Mouse (Mus musculus) cerebellum, adult 11 months (tissue): Measurements from ENCODE around the gene Phf5a.

Source experiments
- DNase-seq: peaks from one replicate; pipeline ENCODE4 v3.0.0; 2022

The Phf5a gene

DNA sequence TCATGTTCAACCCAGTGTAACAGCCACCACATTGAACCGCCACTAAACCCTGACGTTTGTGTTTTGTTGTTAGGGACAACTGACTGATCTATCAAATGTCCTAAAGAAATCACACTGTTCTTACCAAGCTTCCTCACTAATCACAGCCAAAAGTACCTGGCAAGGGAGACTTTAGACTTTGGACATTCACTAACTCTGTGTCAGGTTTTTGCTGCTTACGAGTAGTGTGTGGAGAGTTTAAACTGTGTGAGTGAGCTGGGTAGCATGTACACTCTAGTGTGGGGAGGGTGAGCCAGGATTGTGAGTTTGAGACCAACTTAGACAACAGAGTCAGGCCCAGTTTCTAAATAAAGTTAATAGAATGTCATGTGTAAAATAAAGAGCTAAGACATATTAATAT is 10.6 kb upstream of the Phf5a start:
- DNase-seq = no peak

DNA sequence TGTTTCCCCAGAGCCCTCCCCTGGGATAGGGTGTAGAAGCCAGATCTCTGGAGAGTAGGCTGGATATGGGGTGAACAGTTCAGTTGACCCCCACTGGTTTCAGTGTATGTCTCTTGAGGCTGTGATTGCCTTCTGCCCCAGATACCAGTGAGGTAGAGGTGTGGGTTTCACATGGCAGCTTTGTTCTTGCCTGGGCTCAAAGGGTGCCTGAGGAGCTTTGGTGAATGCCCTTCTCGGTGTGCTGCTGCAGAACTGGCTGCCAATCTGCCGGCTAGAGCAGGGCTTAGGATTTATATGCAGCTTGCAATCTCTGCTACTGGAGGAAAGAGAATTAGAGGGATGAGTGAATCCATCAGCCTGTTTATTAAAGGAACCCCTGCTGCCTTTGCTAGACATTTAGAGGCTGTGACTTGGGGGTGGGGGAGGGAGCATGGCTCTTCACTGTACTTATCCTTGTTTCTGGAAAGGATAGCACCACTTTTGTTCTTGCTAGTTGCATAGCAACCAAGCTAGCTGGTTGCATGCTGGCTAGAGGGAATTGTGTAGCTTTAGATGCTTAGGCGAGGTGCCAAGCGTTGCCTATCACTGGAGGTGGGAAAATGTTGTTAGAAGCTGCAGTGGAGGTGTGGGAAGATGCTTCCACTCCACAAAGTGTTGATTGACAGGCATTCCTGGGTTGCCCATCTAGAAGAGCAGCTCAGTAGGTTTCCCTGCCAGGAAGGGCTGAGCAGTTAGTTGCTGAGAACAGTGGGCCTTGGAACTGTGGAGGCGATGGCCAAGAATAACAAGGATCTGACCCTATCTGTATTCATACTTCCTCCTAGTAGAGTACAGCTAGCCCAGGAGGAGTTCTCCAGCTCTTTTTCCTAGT is 8.1 kb upstream of the Phf5a start:
- no peak for DNase-seq

DNA sequence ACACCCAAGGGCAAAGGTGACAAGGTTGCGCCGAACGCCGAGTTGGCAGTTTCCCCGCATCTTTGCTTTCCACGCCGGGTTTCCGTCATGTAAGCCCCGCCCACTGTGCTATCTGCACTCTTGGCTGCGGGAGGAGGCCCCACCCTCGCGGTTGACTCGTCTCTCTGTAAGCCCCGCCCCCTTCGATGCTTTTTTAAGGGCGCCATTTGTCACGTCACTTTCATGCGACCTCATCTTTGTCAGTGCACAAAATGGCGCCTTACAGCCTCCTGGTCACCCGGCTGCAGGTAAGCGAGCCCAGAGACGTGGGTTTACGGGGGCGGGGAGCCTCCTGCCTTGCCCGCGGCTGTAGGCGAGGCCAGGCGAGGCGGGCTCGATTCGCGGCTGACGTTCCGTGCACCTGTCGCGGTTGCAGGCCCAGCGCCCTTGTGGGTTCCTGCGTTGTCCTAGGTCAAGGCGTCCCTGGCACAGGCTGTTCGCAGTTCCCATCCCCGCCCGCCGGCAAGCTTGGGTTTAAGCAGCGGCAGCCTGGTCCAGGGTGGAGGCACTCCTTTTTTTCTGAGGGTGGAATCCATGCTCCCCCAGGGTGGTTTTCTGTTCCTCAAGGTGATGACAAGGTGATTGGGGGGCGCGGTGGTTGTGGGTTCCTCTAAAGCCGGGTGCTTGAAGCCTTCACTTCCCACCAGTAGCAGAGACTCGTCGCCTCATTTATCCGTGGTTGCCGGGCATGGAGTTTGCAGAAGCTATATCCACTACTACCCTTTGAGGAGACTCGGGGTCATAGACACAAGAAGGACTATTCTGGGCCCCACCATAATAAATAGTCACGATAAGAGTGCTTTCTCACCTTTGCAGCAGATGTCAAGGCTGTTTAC is 788 bp upstream of the Phf5a start, which contains the start of gene Aco2:
Gene Aco2 (plus strand): TSS at position 48 of the 875 bp plus-strand sequence.
- peak; percentile 99 for DNase-seq

DNA sequence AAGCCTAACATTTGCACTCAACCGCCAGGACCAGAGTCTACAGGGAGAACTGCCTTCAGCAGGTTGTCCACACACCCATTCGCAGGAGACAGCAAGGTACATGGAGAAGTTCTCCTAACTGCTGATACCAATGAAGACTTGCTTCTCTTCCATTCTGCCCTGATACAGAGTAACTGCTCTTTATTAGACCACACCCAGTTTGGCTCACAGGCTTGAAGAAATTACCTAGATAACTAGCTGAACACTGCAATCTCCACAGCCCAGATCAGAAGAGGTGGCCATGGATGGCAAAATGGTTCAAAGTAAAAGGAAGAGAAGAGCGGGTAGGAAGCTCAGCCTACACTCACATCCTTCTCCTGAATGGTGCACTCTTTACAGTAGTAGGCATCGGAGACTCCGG is 1.7 kb downstream of the Phf5a start:
- no peak for DNase-seq

DNA sequence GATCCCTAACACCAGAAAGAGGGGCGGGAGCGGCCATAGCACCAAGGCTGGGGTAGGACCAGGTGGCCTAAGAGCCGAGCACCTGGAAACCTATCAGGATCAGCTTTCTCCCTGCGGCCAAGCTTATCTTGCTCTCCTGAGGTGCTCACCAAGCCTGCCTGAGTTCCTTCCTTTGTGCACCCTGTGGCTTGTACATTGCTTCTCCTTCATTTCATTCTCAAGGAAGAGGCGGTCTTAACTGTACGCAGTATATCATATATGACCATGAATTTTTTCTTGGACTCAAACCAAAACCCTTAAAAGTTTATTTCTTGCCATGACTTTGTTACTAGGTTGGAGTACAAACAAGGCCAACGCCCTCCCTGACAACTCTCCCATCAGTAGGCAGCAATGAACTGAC is 7.5 kb downstream of the Phf5a start:
- DNase-seq = no peak

DNA sequence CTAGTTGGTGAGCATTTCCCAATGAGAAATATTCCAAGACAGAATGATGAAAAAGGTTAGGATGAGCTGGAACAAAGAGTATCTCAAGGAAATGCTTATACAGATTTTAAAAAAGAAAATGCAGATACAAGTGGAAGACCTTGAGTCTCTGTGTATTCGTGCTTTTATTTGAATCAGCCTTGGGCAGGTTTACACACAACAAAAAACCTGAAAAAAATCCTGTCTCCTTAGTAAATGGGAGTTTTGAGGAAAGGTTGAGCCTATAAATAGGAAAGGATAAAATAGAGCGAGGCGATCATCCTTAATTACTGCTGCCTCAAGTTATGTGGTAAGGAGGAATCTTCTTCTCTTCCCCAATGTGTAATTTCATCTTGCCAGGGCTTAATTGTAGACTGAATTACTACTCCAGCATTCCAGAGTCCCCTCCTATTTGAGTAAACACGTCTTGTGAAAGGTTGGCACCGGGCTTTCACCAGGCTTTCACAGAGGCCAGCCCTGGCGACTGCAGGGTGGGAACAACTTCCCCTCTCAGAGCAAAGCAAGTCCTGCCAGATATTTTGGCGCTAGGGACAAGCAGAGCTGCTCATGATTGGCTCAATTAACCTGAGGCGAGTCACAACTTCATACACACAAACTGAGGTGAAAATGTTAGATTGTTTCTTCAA is 11.1 kb downstream of the Phf5a start:
- DNase-seq = no peak

DNA sequence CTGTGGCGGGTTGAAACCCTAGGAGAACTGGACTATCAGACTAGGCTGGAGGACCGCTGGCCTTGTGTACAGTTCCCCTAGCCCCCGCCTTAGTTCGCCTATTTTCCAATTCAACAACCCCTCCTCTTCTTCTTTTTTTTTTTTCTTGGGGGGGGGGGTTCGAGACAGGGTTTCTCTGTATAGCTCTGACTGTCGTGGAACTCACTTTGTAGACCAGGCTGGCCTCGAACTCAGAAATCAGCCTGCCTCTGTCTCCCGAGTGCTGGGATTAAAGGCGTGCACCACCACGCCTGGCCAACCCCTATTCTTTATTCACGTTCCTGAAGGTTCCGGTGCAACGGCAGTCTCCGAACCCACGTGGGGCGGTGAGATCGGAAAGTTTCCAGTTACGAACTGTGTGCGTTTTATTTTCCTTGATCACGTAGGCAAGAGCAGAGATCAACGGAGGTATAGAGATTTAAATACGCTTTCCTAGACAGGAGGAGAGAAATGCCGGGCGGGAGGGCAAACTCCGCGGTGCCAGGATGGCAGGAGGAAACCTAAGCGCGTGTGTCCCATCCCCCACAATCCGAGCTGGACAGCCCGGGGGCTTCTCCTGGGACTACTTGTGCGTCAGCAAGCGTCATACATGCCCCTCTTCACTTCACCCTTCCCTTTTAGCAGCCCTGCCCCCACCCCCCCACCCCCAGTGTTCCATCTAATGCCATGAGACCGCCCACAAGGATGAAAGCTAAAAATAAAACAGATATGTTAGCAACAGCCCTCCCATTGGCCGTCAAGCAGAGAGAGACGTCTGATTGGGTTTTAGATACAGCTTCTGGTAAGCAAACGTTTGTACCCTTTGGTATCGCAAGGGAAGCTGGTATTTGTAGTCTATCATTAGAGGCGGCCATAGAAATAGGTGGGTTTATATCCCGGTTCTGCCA is 12.1 kb downstream of the Phf5a start:
- DNase-seq = peak; percentile 84

DNA sequence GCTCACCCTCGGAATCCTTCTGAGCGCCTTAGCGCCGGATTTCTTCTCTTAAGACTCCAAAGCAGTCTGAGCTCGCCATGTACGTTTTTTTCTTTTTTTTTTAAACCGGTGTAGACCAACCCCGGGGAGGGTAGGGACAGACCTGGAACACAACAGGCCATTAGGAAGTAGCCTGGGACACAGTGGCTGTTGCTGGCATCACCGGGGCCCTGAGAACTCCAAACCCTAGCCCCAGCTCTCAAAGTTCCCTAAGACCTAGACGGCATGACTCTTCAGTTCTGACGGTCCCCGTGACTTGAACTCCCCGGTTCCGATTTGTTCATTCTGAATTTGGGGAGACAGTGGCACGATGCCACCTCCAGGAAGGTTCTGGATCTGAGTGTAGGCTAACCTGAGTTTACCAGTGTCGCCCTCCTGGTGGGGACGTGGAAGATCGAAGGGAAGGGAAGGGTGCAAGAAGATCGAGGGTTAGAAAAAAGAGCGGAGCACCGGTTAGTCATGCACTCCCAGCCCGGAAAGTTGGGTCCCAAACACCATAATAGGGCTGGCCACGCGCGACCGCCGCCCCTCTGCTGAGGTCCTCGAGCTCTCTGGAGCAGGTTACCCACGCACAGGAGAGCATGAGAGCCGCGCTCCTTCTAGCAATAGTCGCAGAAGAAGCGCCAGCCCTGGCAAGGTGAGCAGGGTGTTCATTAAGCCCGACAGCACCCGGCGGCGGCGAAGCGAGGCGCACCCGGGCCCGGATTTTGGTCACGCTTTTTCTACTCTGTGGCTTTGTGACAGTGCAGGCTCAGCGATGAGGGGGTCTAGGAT is 13.0 kb downstream of the Phf5a start, which contains the start of gene Tob2:
Gene Tob2 (minus strand): TSS at position 280 of the 813 bp plus-strand sequence.
- peak; percentile 75 for DNase-seq

DNA sequence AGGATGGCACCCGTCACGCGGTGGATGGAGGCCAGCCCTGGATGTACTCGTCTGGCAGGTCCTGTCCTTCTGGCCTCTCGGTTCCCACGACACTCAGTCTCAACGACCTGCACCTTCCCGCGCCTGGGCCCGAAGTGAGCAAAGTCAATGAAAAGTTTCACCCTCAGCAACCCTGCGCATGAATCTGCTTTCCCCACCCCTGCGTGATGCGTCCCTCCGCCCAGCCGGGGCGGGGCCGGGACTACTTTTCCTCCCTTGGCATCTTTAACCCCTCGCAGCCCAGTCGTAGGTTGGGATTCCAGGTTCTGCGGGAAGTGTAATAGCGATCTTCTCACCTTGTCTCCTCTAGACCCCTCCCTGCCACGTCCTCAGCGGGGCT is 13.6 kb downstream of the Phf5a start:
- DNase-seq = peak; percentile 92

DNA sequence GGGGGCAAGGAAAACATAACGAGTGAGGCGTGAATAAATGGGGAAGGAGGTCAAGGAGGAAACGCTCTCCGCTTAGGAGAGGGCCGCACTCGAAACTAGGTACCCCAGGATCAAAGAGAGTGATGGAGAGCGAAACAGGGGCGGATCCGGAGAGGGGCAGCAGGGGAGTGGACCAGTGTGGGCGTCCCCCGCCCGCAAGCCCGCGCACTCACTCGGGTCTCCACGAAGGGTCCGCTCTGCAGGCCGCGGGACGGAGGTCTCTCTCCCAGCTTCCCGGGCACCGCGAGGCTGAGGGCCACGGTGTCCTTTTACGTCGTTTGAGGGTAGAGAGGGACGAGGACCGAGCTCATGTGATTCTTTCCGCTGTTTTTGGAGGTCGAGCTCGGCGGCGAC is 14.0 kb downstream of the Phf5a start:
- no peak for DNase-seq

DNA sequence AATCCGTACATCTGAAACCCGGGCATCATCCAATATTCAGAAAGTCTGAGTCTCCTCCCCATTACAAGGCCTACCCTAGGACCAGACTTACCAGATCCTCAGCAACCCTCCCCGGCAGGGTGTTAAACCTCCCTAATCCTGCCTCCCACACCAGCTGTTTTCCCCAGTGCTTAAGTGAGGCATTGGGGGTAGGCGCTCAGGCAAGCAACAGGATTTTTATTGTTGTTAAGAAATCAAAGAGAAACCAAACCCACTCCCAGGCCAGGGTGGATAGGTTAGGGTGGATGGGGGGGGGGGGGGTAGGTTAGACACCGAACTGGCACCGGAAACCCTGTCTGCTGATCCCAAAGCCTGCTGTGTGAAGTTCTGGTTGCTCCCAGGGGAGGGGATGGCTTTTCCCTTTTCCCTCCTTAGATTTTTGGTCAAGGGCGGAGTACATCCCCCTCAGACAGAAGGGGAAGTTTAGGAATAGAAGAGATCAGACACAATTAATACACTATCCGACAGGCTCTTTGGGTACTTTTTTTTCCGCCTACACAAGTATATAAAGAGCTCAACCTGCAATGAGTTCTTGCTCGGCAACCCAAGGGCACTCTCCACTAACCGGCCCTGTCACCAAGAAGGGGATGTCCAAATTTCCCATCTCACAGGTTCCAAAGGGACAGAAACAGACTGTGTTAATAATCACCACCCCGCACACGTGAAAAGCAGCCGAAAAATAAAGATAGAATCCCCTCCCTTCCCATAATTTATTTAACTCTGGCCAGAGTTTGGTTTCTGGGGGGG is 14.6 kb downstream of the Phf5a start:
- DNase-seq = no peak

DNA sequence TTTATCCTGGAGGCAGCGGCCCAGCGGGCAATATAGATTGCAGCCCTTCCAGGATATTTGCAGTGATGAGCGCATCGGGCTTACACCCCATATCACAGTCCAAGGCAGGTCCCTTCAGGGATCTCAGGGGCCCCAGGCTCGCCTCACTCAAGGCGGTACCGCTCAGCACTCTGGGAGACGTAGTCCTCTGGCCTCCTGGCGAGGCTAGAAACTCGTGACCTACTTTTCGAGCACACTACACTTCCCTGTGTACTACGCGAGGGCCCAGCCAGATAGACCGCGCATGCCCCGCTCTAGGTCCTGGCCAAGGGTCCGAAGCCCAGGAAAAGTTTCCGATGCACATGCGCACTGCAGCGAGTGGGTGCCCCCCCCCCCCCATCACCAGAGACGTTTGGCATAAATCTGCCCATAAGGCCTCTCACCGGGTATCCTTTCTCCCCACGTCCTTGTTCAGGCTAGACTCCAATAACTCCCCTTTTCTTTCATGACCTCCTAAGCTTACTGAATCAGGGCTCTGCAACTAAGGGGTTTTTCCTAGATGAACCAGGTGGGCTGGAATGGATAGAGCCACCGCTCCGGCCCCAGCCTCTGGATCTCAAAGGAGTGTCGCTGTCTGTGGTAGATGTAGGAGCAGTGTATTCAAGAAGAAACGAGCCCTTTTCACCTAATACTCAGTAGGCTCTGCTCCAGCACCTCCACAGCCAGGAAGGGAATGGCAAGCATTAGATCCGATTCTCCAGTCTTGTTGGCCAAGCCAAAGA is 15.5 kb downstream of the Phf5a start:
- peak; percentile 88 for DNase-seq

DNA sequence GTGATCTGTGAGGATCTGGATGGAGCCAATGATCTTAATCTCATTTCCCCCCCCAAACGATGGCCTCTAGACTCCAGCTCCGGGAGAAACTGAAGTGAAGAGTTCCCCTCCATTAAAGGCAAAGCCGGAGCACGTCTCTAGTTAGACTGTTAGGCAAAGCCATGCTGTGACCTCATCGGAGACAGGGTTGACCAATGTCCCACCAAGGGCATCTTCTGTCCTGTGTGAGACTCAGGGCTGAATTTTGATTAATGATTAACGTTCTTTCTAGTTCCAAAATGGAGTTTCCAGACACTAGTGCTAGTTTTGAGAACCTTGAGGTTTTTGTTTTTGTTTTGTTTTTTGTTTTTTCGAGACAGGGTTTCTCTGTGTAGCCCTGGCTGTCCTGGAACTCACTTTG is 18.6 kb downstream of the Phf5a start:
- no peak for DNase-seq

DNA sequence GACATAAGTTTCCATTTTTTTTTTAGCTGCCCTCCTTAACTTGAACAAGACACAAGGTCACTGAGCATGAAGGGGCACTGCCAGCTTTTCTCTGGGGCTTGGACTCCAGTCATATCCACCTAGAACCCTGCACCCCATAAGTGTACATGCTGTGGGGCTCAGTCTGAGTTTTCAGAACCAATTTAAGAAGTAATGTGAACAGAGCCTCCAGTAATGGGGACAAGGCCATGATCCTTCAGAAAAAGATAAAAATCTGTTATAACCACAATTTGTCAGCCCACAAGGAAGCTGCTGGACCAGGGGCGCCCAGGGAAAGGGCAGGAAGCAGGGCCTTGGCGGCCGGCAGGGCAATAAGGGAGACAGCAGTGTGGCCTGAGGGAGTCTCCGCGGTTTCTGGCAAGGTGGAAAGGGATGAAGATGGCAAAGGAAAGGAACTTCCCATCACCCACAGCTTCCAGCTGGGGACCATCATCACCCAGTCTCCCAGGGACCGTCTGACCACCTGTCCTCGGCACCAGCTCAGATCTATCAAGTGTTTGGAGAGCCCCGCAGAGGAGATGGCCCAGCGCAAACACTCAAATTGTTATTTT is 19.2 kb downstream of the Phf5a start:
- DNase-seq = no peak

DNA sequence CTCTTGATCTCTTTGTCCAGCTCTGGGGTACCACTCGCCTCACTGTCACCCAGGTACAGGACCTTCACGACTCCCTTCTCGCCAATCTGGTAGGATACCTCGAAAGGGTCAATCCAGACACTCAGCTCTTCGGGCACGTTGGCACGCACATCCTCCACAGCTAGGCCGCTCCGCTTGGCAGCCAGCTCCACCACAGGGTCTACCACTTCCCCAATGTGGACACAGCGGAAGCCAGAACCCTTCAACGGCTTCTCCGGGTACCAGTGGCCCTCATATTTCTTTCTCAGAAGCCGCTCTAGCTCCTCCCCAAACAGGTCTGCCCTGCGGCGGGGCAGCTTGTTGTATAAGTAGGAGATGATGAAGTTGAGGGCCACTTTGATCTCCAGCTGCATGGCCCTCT is 20.3 kb downstream of the Phf5a start:
- no peak for DNase-seq

DNA sequence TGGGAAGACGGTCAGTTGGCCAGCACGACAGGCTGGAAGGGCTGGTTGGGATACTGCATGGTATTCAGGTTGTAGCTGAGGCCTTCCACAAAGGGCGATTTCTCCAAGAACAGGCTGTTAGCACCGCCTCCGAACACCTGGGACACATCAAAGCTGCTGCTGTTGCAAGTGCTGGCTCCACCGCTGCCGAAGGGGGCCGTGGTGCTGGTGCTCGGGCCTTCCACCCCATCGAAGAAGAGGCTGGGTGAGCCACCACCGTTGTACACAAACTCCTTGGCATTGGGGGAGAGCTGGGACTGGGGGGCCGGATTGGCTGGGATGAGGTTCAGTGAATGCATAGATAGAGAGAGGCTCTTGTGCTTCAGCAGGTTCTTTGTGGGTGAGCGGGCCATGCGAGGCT is 21.0 kb downstream of the Phf5a start:
- no peak for DNase-seq

DNA sequence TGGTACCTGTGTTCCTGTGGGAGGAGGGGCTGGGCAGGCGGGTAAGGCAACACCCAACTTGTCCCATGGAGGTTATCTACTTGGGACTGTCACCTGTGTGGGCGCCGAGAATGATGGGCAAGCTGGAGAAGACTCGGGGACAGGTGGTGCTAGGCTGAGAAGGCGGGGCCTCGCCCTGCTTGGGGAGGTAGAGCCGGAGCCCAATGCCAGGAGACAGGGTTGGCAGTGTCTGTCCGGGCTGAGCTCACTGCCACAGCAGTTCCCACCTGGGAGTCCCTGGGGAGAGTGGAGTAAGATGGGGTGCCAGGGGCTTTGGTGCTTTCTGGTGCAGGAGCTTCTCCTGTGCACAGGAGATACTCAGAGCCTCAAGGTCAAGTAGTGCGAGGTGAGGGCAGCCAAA is 22.6 kb downstream of the Phf5a start:
- DNase-seq = peak; percentile 71

DNA sequence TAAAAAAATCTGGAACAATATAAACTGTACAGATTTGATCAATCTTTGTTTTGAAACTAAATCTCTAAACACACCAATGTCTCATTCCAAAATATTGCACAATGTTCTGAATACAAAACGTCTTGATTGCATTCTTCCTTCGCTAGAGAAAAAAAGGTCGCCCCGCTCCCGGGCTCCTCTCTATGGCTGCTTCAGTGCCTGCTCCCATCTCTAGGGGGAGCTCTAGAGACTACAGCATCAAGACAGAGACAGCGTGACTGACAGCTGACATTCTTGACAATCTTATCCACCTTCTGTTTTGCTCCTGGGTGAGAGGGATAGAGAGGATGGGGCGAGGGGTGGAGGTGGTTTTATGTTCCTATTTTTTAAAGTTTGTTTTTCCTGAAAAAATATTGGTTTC is 23.4 kb downstream of the Phf5a start:
- no peak for DNase-seq

DNA sequence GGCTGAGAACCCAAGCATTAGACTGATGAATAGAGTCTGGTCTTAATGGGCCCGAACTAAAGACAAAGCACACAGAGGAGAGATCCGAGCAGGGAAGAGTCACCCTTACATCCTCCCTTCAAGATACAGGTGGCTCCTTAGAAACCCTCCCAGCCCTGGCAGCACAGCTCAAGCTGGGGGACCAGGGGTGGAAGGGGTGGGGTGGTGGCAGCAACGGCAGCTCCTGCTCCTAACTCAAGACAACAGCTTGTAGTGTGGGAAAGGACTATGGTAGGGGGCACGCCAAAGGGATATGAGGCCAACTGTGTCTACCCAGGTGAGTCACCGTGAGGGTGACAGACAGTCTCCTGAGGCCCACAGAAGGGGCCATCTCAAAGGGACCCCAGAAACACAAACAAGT is 23.9 kb downstream of the Phf5a start:
- no peak for DNase-seq
